In genomic region chr10:80248971-80249640, GRCm38 (mm10) we compare ENCODE assay signal across 7 mouse cellular contexts. TPM values are rescaled to one million over a fixed set of nuclear protein-coding genes. Genes with fewer than 3 reads are reported as not detected.
A peak's percentile ranks its signal among the peaks of the same experiment; 100 is the strongest.
DNase-seq lines count a peak whose midpoint lies in the region; ATAC-seq lines count a peak whose summit lies in the region.

Ndufs7 (plus strand) TSS chr10:80249121.

- peak within 1 kb of the TSS; percentile 90 for H3K27ac ChIP-seq in intestine, embryonic 15.5 days
- peak within 1 kb of the TSS; percentile 91 for H3K27ac ChIP-seq in midbrain, embryonic 10.5 days (replicated peaks)

- peak; percentile 94 for ATAC-seq in intestine, embryonic 15.5 days

- H3K4me1 ChIP-seq in intestine, embryonic 15.5 days (replicated peaks): peaks cover 20% of the 10 kb centered on the region
- H3K4me1 ChIP-seq in midbrain, embryonic 10.5 days: peaks cover 53% of the 10 kb centered on the region

- H3K4me3 ChIP-seq in intestine, embryonic 15.5 days (replicated peaks): peak within 1 kb of the TSS; percentile 73
- H3K4me3 ChIP-seq in midbrain, embryonic 10.5 days: peak within 1 kb of the TSS; percentile 84

- no peaks in the 10 kb centered on the region for H3K9me3 ChIP-seq in intestine, embryonic 15.5 days
- H3K9me3 ChIP-seq in midbrain, embryonic 10.5 days (replicated peaks): no peaks in the 10 kb centered on the region

- H3K27me3 ChIP-seq in intestine, embryonic 15.5 days (replicated peaks): no peaks in the 10 kb centered on the region
- H3K27me3 ChIP-seq in midbrain, embryonic 10.5 days (ENCODE audit: low read depth, poor library complexity, severe bottlenecking): no peaks in the 10 kb centered on the region; the same call in 1 of the 2 replicates

- under 1% methylated on average over 53 of the region's 53 CpGs for WGBS in intestine, embryonic 15.5 days
- WGBS in midbrain, embryonic 10.5 days: under 1% methylated on average over 53 of the region's 53 CpGs

- peak; percentile 95 for DNase-seq in adrenal gland, adult 2 months
- DNase-seq in embryo, embryonic 11.5 days (ENCODE audit: low read depth, low spot score): peak; percentile 83
- peak; percentile 87 to 95 for DNase-seq in gastrocnemius, postnatal 36 days
- peak; percentile 97 to 98 for DNase-seq in left cerebral cortex, postnatal 25 days (ENCODE audit: low spot score in 2 of 2)
- DNase-seq in midbrain, embryonic 10.5 days (ENCODE audit: low spot score): peak; percentile 90
- peak; percentile 94 for DNase-seq in right cerebral cortex, postnatal 4 days

- peaks cover 21% of the 10 kb centered on the region for H3K36me3 ChIP-seq in intestine, embryonic 15.5 days
- H3K36me3 ChIP-seq in midbrain, embryonic 10.5 days: peaks cover 29% of the 10 kb centered on the region

- intact Hi-C loops in gastrocnemius, postnatal 36 days (cut with DNase I): no loop called here
- intact Hi-C loops in left cerebral cortex, postnatal 25 days (cut with DNase I): loop anchor here (1.0 kb wide), 1 partner anchor 11 kb away; no protein-coding TSS in a partner anchor

- H3K4me2 ChIP-seq in intestine, embryonic 15.5 days (replicated peaks): peak within 1 kb of the TSS; percentile 80

- H3K9ac ChIP-seq in intestine, embryonic 15.5 days: peak within 1 kb of the TSS; percentile 75

RNA-seq across cellular contexts. Expression of gene Ndufs7, which starts in this region (rescaled TPM):
- 100 to 1,000 TPM; 295 to 337 TPM for total RNA-seq in adrenal gland, adult 2 months (2021)
- 1,122 and 1,204 TPM in 2 replicates for polyA plus RNA-seq in adrenal gland, adult 2 months (2012; rRNA removed)
- 100 to 1,000 TPM; 516 to 553 TPM for total RNA-seq in gastrocnemius, postnatal 36 days (2021)
- polyA plus RNA-seq in intestine, embryonic 15.5 days (2015; fragmentation: Nextera tagmentation; extraction: Ambion mirVana): 467 and 534 TPM in 2 replicates
- 100 to 1,000 TPM; 182 to 187 TPM for total RNA-seq in left cerebral cortex, postnatal 25 days (2021)
- 288 and 314 TPM in 2 replicates for polyA plus RNA-seq in midbrain, embryonic 10.5 days (2016; fragmentation: Nextera tagmentation; extraction: Ambion mirVana)

Comparison
In these comparisons a context has a peak if more than half of its experiments do, and no peak if none do; other contexts are left out.
1. Peak in every context shown above with its lines: DNase-seq, ATAC-seq, H3K4me3 ChIP-seq and H3K27ac ChIP-seq.